Mouse (Mus musculus): ENCODE data around the gene Acbd6.
A peak's percentile ranks its signal among the peaks of the same experiment; 100 is the strongest.

The Acbd6 gene

DNA sequence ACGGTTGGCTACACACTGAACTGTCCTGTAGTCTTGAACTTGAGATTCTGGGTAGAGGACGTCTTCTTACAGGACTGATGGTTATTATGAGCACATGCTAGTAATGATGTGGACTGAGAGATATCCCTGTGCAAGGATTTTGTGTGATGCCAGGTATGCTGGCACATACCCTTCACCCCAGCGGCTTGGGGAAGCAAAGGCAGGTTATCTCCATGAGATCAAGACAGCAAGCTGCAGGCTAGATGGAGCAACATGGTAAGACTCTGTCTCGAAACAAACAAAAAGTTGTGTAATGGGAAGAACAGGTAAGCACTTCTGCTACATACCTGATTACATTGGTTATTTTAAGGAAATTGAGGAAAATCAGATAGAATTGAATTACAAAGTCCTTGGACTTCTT lies 2.1 kb downstream of the Acbd6 start:
- no peak for DNase-seq (ENCODE audit: low spot score in 2 of 2)

DNA sequence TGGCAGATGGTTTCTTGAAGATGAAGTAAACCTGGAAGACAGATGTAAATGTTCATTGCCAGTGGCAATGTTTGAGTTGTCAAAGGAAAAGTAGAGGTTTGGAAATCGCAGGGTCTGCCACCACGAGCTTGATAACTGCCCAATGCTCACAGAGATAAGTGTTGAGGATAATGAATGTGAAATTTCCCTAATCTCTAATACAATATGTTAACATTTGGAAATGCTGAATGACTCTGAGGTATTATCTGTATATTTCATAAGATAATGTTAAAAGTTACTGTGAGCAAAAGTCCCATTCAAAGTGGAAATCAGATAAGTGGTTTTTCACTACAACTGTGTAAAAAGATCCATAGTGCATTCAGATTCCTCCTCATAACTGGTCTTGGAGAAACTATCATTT lies 2.8 kb downstream of the Acbd6 start:
- DNase-seq (ENCODE audit: low spot score in 2 of 2) = no peak

DNA sequence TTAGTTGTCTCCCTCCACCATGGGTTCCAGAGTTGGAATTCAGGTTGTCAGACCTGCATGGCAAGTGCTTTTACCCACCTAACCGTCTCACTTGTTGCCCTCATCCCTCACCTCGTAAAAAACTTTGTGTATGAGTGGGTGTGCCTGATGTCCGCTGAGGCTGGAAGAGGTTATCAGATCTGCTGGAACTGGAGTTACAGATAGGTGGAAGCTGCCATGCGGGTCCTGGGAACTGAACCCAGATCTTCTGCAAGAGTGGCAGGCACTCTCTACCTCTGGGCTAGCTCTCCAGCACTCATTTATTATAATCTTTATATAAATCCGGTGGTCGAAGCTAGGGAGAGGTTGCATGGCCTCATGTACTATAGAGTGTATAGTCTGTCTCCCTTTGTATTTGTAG lies 4.3 kb downstream of the Acbd6 start:
- no peak for DNase-seq (ENCODE audit: low spot score in 2 of 2)

DNA sequence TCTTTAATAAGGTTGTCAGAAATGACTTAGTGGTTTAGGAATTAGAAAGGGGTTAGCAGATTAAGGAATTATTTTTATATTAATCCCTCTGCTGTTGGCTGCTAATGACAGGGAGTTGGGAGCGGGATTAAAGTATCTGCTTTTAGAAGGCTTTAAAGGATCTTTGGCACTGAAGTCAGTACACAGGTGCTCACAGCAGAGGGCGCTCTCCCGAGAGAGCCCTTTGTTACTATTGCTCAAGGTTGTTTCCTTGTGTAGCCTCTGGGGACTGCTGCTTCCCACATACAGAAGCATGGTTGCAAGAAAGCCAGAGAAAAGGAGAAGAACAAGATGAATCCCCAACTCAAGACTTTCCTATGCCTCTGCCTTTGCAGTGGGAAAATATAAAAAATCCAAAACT lies 6.8 kb downstream of the Acbd6 start:
- no peak for DNase-seq (ENCODE audit: low spot score in 2 of 2)

DNA sequence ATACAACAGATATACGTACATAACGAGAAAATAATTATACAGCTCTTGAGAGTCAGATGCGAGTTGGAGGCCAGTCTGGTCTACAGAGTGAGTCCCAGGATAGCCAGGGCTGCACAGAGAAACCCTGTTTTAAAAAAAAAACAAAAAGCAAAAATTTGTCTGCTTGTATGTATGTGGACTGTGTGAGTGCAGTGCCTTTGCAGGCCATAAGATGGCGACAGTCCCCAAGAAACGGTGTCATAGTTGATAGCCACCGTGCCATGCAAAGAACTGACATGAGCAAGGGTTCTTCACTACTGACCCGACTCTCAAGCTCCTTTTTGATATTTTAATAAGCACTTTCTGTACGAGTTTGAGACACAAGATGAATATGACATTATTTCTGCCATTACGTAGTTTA lies 10.2 kb downstream of the Acbd6 start:
- no peak for DNase-seq (ENCODE audit: low spot score in 2 of 2)

DNA sequence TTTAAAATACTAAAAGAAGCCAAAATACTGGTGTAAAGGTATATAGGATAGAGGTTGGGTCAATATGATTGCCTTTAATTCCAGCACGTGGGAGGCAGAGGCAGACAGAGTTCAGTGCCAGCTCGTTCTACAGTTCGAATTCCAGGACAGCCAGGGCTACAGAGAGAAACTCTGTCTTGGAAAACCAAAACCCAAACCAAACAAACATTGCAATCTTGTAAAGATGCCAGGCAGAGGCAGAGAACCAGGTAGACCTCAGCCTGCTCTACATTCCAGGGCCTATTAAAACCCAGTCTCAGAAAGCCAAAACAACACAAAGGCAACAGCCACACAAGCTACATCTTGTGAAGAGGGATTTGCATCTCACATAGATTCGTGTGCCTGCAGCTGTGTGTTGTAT lies 11.4 kb downstream of the Acbd6 start:
- DNase-seq (ENCODE audit: low spot score in 2 of 2) = no peak

DNA sequence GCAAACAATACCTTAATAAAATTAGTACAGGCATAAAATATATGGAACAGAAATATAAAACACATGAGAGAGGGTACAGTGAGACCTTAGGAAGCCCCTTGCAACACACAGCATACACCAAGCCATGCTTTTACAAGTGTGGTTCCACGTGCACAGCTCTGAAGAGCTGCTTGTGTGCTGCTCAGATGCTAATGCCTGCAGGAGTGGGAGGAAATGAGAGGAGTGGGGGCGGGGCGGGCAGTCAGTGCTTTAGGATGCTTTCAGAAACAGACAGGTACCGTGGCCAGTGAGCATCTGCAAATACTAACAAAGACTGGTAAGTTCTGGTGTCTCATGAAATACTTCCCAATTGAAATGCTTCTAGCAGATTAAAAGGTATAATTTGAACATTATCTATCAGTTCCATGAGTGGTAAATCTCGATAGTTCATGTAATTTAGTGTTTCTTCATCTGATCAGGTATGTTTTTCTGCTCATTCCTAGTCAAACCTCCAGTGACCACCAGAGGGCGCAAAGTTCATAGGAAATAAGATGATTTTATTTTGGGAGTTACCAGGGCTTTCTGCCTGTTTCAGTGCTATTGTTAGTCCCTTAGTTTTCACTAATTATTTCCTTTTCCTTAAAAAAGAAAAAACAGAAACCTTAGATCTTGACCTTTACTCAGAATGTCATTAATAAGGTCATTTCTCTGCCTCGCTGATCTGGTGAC lies 17.2 kb downstream of the Acbd6 start:
- peak in 1 of 2 experiments; percentile 52 for DNase-seq (ENCODE audit: low spot score in 2 of 2)

DNA sequence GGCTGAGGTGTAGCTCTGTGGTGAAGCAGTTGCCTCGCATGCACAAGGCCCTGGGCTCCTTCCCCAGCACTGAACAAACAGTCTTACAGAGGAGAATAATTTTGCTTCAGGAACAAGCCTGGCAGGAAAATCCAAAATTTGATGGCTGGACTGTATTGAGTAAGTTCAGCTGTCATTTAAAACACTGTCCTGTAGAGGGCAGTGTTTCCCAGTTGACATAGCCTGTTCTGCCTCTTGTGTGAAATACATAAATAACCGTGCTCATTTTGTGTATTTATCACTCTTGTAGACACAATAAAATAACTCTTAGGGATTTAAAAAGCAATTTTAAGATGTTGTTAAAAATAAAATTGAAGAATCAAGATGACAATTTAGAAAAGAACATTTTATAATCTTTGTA lies 18.5 kb downstream of the Acbd6 start:
- DNase-seq (ENCODE audit: low spot score in 2 of 2) = peak in 1 of 2 experiments; percentile 25

DNA sequence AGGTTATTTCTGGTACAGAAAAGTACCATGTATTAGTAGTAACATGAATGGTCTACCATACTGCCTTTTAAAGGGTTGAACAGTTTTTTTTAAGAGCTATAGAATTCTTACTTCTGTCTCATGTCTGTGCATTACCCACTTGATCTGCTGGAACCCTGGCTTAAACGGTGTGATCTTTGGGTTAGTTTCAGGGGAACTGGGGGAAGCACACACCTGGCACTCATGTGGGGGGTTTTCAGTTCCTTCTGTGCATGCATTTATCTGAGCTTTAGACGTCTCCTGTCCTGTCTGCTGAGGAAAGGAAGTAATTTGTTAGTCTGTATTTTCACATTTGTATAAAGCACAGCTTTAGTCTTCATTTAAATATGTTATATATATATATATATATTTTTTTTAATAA lies 19.4 kb downstream of the Acbd6 start:
- no peak for DNase-seq (ENCODE audit: low spot score in 2 of 2)

DNA sequence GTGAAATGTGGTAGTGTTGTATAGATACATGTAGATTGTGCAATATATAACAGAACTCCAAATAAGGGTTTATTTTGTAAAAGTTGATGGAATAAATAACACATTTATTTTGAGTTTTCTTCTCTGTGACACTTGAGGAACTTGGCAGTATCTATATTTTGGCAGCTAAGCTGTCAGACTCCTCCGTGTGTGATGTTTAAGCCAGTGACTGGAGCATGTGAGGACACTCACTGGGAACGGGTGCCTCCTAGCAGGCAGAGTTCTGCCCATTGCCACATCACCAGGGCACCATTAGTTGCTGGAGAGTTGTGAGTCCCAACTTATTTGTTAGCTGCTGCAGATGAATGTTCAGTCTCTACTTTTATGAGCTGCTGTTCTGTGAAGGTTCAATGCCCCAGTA lies 30.0 kb downstream of the Acbd6 start:
- no peak for DNase-seq (ENCODE audit: low spot score in 2 of 2)

DNA sequence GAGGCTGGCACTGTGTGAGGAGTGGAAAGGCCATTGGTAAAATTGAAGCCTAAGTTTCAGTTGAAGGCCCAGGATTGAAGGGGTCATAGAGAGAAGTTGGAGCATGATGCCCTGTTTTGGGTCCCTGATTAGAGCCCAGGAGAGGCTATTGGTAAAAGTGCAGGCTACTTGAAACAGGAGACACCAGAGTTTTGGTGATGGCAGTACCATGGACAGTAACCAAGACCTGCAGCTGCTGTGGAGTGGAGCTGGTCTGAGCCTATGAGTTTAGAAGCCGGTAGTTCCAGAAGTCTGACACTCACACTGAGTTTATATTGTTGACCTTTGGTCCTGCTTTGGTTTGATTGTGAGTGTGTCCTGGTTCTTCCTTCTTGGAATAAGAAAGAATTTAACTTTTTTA lies 36.2 kb downstream of the Acbd6 start:
- DNase-seq (ENCODE audit: low spot score in 2 of 2) = no peak

DNA sequence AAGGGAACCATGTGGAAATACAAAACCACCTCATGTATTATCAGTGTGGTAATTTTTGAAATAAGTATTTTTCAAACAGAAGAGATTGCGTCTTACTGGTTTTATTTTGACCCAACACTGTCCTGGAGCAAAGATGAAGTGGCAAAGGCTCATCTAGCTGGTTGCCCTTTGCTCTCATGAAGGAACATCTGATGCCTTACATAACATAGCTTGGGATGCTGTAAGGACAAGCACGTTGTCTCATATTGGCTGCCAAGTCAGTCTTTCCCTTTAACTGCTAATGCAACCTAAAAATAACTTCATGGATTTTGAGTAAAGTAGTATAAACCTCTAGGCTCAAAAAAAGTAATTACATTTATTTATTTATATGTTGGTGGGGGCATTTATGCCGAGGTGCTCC lies 38.7 kb downstream of the Acbd6 start:
- DNase-seq (ENCODE audit: low spot score in 2 of 2) = no peak

DNA sequence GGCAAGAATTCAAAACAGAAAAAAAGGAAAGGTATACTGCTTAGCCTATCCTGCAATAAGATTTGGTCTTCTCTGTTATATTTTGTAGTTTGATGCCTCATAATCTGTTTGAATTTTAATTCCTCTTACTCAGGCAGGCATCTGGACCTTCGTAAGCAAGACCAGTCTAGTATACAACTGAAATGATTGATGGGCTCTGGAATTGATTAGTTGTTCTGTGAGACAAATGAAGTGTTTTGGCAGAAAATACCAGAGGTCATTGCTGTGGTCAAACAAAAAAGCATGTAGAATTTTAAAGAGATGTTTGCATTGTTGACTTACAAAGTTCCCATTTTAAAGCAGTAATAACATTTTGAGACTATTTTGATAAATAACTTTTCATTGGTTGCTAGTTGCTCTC lies 46.8 kb downstream of the Acbd6 start:
- no peak for DNase-seq (ENCODE audit: low spot score in 2 of 2)

DNA sequence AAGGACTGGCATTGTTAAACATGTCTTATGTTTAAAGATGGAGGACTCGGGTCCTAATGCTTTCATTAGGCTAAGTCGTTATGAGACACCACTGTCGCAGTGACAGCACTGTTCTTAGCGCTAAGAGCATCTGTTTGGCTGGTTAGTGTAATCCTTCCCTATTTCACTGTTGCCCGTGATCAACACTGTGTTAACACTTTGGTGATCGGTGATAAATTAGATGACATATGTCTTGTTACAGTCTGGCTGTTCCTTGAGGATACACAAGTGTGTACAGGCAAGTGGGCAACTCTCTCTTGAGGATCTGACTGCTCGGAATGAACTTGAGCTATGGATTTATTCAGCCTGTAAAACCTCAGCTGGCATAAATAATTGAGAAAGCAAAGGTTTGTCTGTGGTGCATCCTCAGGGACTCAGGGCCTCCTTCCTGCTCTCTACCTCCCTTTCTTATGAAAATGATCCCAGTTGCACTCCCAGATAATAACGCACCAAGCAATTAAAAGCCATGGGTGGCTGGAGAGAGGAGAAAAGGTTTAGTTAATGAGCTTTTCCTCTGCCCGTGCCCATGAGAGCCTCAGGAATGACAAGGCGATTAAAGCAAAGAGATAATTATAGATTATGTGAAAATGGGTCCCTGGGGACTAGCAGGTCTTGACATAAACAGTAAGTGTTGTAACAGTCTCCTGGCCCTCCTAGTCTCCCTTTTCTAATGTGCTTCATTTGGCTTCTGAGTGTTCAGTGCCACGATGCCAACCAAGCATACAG lies 47.7 kb downstream of the Acbd6 start:
- DNase-seq (ENCODE audit: low spot score in 2 of 2) = no peak

DNA sequence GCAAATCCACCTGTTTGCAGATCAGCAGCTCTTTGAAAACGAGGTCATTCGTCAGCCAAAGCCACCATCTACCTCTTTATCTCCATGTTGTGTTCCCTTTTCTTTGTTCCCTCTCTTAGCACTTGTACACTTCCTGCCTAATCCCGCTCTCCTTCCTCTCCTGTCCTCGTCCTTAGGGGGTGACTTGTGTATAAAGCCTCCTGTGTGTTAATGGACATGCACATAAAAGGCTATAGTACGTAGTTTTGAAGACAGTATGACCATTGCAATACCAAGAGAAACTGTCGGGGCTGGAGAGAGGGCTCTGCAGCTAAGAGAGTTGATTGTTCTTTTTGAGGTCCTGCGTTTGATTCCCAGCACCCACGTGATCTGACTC lies 48.2 kb downstream of the Acbd6 start:
- no peak for DNase-seq (ENCODE audit: low spot score in 2 of 2)

DNA sequence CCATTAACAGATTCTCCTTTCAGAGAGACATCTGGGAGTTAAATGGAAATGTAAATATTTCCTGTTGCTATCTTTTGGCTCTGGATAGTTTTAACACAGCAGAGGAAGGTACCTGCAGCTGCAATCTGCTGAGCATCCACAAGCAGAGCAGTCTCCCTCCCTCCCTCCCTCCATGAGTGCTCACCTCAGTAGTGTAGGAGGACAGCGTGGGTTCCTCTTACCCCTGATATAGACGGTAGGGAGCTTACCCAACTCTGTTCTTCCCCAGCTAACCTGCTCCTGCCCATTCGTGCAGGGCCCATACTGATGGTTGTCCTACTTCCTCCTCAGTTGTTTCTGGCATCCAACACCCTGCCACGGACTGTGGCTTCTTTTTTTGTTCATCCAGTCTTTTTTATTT lies 50.6 kb downstream of the Acbd6 start:
- no peak for DNase-seq (ENCODE audit: low spot score in 2 of 2)

DNA sequence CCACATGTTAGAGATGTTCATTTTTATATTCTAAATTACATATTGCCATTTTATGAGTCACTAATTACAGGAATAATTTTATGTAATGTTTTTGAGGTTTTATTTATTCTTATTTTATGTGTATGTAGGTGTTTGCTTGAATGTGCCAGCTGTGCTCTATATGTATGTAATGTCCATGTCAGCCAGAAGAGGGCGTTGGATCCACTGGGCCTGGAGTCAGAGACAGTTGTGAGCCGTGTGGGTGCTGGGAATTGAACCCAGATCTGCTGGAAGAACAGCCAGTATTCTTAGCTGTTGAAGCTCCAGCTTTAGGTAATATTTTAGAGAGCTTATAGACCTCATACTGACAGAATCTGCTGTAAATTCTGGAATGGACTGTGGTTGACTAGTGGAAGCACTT lies 56.5 kb downstream of the Acbd6 start:
- no peak for DNase-seq (ENCODE audit: low spot score in 2 of 2)

DNA sequence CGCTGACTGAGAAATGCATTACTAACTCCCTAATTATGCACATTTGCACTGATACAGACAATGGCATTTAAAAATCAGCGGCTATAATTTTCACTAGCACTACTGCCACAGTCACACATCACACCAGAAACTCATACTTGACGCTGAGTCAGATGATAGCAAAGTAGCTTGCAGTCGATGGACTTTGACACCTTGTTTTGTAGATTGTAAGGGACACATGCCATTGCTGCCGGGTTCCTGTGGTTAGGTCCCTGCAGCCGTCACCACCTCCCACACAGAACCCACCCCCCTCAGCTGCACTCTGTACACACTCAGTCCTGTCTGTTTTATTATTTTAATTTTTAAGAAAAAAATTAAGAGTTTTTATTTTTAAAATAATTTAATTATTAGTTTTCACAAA lies 63.2 kb downstream of the Acbd6 start:
- DNase-seq (ENCODE audit: low spot score in 2 of 2) = no peak

DNA sequence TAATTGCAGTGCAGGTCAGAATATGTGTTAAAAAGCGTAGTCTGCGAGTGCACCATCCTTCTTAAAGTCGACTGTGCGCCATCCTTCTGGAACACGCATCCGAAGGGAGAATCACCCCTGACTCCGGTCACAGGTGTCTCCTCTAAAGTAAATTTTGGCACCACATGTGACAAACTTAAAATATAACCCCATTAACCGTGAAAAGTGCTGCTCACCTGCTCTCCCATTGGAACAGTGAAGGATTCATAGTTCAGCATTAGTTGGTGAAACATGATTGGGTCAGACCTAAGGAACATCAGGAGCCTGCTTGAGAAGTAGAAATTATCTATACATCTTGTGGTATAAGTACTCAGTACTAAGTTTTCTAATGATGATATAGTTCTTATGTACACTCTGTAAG lies 65.3 kb downstream of the Acbd6 start:
- DNase-seq (ENCODE audit: low spot score in 2 of 2) = no peak

DNA sequence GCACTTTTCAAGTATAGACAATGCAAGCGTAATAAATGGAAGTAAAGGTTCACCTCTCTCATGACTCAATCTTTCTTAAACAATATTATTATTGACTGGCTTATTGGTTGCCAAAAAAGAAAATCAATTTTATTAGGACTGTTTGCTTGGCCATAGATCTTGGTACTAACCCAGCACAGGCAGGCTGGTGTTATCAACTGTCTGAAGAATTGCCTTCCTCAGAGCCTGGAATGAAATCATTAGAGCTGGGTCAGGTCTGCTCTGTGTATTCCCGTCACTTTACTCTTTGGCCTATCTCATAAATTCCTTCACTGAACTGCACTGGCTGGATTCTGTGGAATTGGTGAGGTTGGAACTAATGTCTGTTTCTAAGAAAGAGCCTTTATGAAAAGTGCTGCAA lies 69.8 kb downstream of the Acbd6 start:
- DNase-seq (ENCODE audit: low spot score in 2 of 2) = no peak

DNA sequence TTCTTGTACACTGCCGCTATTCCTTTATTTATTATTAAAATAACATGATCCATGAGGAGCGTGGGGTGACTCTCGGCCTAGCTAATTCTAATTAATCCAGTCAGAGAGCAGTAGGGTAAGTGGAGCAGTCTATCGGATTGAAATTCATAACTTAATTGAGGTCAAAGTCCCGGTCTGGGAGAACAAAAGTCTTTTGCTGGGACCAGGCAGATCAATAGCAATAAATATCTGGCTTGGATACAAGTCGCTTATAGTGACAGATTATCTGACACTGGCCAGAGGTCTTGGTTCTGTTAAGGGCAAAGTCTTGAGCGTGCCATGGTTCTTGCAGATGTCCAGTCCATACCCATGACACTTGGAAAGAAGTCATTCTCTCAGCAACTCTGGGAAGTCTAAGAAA lies 78.7 kb downstream of the Acbd6 start:
- DNase-seq (ENCODE audit: low spot score in 2 of 2) = no peak

DNA sequence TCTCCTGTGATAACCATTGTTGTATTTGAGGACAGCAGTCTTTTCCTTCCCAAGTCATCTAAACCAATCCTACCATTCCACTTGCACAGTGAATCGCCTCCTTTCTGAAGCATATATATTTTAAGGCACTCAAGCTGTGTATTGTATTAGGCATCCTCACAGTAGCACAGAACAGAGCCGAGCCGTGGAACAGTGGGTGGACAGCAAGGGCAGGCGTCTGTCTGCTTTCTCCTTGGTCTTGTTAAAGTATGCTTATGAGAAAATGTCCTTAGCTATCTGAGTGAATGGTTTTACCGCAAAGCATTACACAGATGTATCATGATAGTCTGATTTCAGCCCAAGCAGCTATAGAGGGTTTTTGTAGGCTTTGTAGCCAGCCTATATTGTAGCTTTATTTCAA lies 87.9 kb downstream of the Acbd6 start:
- DNase-seq (ENCODE audit: low spot score in 2 of 2) = no peak

DNA sequence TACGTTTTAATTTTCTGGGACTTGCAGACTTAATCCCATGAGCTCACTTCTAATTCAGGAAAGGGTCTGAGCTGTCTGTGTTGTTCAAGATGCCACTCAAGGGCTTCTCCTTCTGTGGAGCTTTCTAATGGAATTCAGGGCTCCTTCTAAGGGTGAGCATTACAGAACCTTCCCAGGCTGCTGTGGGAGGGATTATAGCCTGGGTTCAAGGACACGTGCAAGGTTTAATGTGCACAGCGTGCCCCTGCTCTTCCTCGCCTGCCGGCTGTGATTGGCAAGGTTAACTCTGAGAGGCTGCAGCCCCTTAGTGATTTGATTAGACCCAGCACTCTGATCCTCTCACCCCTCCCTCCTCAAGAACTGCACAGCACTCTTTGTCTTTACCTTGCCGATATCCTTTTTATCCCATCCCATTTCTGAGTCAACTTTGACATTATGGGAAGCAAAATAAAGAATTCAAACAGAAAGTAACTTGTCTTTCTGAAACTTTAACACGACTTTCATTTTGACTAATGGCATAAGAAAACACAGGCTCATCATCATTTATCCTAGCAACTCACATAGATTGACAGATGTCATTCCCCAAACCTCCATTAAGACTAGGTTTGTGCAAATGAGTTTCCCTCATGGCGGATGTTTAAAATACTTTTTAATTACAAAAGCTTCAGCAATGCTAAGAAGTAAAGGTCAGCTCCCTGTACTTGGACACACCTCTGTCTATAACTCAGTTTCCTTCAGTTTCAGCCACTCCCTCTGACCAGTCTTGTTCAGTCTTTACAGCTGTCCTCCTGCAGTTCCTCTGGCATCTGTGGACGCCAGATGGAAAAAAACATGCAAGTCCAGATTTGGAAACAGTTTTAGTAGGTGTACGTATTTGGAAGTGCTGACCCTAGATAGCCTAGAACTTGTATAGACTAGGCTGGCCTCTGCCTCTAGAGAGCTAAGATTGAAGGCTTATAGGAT lies 88.7 kb downstream of the Acbd6 start:
- DNase-seq (ENCODE audit: low spot score in 2 of 2) = no peak
